Mouse (Mus musculus) lung, postnatal 14 days (tissue): ENCODE measurements around the gene Gpc6.

ENCODE experiments used
- DNase-seq: peaks from one replicate; pipeline ENCODE4 v3.0.0; 2021

Gpc6 gene

DNA sequence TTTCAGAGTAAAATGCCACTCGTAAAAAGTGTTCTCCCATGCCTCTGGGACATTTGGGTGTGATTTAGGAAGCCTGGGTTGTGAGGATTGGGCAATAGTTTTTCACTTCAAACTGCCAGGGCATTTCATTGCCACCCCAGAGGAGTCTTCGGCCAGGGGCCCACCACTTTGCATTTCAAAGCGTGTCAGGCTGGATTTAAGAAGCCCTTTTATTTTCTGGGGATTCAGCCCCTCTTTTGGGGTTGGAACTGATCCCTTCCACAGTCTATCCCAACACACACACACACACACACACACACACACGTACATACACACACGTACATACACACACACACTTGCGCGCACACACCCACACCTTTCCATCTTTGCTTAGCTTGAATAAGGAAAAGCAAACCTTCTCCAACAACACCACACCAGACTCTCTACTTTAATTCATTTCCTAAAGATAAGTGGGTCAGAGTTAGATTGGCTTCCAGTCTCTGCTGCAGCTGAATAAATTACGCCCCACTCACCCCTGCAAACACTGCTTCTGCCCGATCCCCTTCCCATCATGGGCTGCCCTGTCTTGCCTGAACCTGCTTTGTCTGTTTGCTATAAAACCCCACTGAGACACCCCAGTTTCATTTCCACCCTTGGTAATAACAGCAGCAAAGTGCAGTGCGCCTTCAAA, 969.9 kb downstream of the Gpc6 start:
- DNase-seq, result no peak

DNA sequence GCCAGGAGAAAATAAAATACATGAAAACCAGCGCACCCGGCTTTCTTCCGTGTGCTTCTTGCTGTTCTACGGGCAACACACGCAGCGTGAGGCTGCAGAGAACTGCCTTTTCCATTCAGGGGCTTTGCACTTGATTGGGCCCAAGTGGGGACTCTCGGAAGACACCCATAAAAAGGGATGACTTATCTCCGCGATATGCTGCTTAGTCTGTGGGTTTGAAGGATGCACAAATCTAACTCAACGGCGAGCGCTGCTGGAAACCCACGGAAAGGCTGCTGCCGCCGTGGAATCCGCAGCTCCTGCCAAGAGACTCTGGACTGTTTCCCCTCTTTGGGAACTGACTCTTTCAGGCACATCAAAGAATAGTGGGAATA, 970.4 kb downstream of the Gpc6 start:
- DNase-seq, result no peak

DNA sequence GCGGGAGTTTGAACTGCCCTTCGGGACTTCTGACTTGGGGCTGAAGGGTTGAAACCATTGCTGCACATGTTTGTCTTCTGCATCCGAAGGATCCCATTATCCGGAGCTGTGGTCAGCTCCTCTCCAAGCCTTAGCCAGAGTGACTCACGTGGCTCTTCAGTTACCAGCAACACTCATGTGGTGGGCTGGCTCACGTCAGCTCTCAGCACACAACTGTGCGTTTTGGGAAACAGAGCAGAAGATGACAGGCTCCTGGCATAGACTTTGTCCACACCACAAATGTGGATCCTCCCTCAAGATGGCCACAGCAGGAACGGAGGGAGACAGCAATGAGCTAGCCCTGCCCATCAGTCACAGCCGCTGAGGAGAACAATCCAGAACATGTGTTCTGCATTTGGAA, 979.2 kb downstream of the Gpc6 start:
- no peak for DNase-seq

GRCm38 (mm10) chr14:117905701-117906100, 980.6 kb downstream of the Gpc6 start:
- no peak for DNase-seq

DNA sequence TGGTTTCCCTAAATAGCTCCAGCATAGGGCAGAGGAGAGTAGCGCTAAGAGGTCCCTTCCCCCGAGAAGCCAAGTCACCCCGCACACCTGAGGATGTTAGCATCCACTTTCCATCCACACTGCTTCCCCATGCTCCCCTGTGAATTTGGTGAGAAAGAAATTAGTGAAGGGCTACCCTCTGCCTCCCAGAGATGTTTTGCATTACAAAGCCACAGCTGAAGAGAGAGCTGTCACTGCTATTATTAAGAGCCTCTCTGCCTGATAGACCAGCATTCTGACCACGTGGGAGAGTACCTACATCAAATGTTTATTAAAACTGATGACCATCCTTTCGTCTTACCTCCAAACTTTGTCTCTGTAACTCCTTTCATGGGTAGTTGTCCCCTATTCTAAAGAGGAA, 981.2 kb downstream of the Gpc6 start:
- no peak for DNase-seq

DNA sequence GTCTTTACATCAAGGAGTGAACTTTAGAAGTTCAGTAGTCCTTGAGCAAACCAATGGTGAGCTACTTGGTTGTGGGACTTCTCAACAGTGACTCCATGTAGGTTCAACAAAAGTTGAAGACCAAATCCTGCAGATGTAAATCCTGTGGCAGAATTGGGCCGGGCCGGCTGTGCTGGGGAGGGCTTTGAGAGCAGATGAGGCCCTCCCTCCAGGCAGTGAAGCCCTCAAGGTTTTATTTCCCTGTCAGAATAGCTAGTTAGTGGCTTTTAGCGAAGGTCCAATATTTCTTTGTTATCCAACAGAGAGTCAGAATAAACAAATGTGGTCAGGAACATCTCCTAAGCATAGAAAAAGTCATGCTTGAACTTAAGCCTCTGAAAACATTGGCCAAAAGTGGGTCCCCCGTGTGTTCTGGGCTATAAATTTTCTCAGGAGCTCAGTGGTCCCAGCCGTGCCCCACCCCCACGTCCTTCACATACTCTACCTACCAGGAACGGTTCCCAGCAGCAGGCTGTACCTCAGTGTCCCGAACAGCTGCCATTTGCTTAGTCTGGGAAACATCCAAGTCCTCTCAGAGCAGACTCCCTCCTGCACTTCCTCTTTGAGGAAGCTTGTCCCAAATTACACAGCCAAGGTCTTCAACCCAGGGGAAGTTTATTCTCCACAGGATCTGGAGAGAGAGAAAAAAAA, 983.3 kb downstream of the Gpc6 start:
- DNase-seq, result no peak

DNA sequence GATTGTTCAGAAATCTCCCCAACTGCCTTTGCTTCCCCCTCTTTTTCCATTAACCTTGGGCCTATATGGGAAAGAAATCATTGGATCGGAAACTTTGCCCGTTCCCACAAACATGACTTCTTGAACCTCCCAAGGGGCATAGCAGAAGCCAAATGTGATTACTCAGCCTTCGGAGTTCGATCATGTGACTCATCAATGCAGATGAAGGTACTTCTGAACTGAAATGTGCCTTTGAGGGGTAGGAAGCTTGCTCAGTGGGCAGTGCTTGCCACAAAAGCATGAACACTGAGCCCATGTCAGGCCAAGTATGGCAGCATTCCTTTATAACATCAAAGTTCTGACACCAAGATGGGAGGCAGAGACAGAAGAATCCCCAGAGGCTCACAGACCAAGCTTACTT, 983.9 kb downstream of the Gpc6 start:
- DNase-seq, result no peak

- no peak for DNase-seq
These were observed 985.2 kb downstream of the Gpc6 start for GRCm38 (mm10) chr14:117910323-117910722.

GRCm38 (mm10) chr14:117912624-117913270, 987.6 kb downstream of the Gpc6 start:
- DNase-seq, result no peak

DNA sequence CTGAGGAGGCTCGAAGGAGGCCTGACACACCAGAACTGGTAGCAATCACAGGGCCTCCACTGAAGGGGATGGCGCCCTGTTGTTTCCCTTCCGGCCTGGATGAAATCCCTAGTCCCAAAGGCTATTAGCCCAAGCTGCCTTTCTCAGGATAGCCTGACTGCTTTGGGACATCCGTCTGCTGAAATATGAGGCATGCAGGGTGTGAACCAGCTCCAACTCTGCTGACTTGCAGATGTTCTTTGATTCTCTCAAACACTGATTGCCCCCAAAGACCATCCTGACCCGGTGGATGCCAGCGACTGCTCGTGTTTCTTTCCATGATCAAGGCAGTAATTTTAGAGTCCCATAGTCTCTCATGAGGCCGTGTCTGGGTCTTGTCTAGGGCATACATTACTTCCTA, 991.5 kb downstream of the Gpc6 start:
- DNase-seq, result no peak

- DNase-seq, result no peak
These were observed 993.6 kb downstream of the Gpc6 start for GRCm38 (mm10) chr14:117918724-117919123.

DNA sequence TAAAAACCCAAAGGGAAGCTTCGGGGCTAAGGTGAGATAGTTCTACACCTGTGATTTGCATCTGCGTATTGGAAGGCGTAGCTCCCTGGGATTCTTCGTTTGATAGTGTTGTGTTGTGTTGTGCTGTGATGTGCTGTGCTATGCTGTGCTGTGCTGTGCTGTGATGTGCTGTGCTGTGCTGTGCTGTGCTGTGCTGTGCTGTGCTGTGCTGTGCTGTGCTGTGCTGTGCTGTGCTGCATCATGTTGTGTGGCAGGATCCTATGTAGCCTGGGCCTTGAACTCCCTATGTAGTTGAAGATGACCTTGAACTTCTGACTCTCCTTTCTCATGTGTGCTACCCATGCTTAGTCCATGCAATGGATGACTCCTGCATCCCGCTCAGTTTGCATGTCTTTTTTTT, 994.5 kb downstream of the Gpc6 start:
- no peak for DNase-seq

DNA sequence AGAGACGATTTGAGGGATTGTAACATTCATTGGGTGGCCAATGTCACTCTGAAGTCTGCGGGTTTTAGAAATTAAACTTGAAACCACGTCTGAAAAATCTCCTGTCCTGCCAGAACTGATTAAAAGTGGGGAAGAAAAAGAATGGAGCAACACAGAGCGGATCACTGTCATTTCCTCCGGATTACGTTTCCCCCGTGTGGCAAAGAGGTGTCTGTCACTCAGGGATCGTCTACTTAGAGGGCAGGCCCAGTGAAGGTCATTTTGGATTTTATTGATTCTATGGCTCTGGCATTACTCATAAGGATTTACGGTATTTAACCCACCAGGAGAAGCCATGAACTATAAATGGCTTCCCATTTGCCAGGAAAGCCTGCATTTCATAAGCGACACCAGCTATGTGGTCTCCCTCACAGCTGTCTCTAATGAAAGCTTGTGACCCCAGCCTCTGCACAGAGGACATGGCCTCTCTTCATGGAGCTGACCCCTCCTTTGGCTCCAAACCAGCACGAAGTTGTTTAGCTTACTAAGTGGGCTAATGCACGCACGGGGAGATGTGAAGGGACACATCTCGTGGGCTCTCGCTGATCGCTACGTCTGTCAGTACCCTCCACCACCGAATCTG, 996.4 kb downstream of the Gpc6 start:
- no peak for DNase-seq

DNA sequence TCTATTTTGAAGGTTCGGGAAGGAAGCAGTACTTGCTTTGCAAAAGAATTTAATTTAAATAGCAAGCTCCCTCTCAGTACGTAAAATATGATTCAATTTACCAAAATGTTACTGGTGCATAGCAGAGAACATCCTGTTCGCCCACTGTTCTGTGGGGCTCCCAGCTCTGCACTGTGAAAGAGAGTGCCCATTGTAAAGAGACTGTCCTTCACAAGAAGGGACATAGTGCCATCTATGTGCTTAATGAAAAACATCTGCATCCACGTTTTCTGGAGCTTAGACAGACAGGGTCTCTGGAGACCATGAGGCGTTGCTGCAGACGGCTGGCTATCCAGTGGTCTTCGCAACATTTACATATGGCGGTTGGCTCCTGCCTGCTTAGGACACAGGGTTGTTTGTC, 998.6 kb downstream of the Gpc6 start:
- no peak for DNase-seq

GRCm38 (mm10) chr14:117930105-117930847, 1005.2 kb downstream of the Gpc6 start:
- no peak for DNase-seq

DNA sequence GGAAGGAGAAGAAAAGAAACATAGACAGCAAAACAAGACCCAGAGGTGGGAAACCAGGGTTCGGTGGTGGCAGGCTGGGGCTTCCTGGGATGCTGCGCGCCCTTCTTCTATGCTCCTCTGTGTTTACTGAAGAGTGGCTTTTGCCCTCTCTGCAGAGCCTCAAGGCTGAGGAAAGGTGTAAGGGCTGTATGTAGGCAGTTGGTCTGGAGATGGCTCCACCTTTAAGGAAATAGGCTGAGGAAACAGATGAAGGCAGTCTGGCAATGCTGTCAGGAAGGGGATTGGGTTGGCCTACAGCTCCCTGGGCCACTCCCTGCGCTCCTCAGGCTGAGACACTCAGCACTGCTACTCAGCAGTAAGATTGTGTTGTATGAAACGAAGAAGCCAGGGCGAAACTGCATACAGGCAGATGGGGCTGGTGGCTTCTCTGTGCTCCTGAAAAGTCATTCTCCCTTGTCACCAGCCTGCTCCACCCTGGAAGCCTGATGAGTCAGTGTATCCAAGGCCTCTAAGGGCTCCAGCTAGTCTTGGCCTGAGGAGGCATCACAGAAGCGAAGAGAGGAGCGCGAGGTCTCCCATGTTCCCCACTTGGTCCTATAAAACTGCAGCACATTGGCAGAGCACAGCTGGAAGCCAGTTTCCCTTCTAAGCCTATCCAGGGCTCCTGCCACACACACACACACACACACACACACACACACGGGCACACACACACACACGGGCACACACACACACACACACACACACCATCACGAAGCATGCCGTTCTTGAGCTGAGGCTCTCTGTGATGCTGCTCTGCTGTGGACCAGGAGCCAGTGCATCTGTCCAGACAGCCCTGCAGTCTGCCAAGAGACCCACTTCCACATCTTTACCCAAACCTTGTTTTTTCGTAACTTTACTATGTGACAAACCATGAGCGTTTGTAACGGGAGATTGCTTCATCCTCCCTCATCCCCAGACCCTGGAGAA, 1006.0 kb downstream of the Gpc6 start:
- DNase-seq, result no peak

GRCm38 (mm10) chr14:117932163-117932851, 1007.2 kb downstream of the Gpc6 start:
- no peak for DNase-seq

- peak; percentile 54 for DNase-seq
These were observed 1013.4 kb downstream of the Gpc6 start for GRCm38 (mm10) chr14:117938554-117938953.

DNA sequence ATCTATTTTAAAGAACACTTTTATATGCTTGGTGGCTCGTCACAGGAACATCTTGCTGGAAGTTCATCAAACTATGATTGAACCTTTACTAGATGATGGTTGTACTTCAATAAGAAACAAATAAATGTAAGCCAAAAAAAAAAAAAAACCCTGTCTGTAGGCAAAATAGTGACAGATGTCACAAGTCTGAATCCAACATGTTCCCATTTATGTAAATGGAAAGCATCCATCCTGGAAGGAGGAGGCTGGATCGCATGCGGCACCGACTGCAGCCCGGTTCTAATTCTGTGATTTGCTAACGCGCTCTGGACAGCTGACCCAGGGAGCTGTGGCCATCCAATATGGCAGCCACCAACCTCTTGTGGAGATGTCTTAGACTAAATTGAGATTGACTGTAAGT, 1014.4 kb downstream of the Gpc6 start:
- DNase-seq, result no peak

GRCm38 (mm10) chr14:117945920-117946503, 1020.9 kb downstream of the Gpc6 start:
- DNase-seq, result no peak

DNA sequence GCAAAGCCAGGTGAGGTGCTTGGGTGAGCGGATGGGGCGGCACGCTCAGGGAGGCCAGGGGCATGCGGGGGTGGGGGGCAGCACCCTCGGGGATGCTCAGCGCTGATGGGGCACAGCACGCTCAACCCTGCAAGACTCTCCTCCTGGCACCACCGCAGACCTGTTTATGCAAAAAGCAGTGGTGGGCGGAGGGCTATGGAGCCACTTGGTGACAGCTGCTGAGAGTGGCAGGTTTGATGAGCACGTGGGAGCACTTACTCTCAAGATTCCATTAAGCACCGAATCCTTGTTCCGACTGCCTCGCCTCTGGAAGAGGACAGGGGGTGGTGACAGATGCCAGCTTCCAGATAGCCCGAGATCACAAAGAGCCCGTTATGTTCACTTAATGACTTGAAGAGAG, 1026.2 kb downstream of the Gpc6 start:
- DNase-seq, result no peak
